Mouse (Mus musculus): ENCODE data around the gene Pla2g7.

Pla2g7 gene

DNA sequence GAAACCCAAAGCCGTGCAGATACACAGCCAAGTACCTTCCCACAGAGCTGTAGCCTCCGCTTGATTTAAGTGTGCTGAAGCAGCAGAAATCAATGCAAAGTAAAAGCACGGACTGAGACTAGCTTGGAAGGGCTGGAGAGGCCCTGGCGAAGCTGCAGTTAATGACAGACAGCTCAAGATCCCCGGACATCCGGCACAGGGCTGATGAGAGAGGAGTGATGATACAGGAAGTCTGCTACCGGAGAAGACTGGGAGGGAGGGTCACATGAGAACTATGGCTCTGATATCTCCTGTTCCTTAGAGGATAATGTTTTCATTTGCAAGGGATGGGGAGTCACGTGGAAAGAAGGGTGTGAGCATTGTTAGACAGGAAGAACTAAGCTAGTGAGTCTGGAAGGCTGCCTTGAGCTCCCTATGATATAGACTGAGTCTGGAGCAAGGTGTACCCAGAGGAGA lies 13.1 kb downstream of the Pla2g7 start:
- peak; percentile 12 for DNase-seq (ENCODE audit: low spot score)

DNA sequence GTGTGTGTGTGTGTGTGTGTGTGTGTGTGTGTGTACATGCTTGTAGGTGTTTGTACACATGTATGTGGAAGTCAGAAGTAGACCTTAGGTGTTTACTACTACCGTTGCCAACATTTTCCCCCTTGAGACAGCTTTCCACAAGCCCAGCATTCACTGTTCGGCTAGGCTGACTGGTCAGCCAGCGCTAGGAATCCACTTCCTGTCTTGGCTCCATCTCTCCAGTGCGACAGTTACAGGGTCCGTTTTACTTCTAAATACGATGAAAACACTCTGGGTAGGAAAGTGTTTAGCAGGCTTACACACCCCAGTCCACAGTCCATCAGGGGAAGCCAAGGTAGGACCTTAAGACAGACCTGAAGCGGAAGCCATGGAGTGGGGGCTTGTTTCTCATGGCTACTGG lies 16.9 kb downstream of the Pla2g7 start:
- no peak for DNase-seq (ENCODE audit: low spot score)

DNA sequence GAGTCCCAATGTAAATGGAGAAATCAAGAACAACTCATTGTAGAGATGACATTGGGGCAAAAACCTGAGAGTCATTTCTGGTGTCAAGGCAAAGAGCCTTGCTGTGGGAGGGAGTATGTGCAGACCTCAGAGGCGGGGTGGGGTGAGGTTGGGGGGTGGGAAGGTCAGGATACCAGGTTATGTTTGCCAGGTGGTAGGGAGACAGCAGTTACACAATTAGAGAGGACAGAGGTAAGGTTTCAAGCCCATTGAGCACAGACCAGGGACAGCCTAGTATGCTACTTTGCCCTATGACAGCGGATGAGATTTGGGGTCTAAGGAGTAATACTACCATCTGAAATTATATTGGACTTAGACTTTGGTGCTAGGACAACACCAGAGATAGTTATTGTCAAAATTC lies 19.4 kb downstream of the Pla2g7 start:
- no peak for DNase-seq (ENCODE audit: low spot score)

DNA sequence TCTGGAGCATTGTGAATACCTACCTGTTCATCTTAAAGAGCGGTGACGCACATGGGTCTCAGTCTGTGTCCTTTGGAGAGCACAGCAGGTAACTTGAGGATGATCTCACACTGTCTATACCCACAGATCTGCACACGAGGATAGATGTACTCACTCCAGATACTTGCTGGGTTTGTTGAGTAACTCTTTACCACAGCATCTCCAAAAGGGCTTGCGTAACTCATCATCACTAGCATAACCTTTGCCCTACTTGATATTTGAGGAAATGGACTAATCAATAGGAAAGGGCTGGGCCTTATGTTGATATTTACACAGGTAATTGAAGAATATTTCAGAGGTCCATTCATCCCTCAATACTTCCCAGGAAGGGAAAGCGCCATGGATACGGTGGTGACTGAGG lies 21.9 kb downstream of the Pla2g7 start:
- no peak for DNase-seq (ENCODE audit: low spot score)

DNA sequence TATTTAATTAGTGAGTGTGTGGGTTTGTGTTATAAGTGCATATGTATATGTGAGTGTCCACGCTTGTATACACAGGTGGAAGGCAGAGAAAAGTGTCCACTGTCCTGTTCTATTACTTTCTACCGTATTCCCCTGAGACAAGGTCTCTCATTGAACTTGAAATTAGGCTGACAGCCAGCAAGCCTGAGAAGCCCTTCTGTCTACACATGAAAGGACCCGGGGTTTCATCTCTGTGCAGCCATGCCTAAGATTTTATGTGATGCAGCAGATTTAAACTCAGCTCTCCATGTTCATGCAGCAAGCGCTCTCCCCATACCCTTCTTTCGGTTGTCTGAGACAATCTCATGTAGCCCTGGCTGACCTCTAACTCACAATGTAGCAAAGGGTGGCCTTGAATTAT lies 22.6 kb downstream of the Pla2g7 start:
- no peak for DNase-seq (ENCODE audit: low spot score)

DNA sequence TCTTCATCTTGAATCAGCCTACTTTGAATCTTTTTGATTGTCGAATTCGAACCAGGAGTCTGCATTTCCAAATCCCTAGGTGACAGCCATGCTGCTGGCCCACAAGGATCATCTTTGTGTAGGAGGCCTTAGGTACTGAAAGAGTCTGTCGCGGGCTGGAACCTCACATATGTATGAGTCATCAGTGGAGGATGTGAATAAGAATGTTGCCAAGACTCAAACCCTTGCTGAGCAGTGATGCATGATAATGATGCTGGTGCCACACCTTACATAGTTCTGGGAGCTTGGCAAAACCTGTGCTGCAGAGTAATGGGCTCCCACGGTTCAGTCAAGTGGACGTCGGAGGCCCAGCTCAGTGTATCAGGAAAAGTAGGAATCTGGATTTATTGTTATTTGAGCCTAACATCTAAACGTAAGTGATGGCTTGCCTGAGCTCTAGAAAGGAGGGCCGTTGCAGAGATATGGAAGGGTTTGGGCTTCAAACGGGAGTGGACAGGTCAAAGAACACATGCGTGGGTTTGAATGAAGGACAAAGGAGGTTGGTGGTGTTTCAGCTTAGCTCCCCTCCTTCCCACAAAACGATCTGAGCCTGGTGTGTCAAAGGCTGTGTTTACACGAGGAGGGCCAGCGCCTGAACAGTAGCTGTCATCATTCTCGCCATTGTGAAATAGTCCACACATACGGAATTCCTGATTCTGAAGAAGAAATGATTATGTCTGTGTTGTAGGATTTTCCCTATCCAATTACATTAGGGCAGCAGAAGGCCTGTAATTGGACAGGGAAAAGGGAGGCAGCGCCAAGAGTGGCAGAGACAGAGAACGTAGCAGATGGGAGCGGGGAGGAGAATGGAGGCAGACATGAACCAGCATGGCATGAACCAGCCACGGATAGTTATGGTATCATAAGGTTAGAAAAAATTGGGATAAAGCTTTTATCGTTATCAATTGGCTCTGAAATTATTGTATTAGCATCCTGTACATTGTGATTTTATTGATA lies 24.7 kb downstream of the Pla2g7 start:
- DNase-seq (ENCODE audit: low spot score), result no peak

DNA sequence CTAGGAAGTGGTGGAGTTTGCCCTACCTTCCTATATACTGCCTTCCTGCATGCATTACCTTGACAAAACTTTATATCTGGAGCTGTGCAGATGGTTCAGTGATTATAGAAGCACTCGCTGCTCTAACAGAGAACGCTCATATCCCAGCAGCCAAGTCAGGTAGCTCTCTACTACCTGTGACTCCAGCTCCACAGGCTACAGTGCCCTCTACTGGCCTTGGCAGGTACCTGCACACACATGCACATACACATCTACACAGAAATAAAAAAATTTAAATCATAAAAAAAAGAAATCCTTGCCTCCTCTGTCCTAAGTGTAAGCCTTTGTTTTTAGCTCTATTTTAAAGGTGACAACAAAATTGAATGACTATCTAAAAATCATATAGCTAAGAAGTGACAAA lies 29.8 kb downstream of the Pla2g7 start:
- no peak for DNase-seq (ENCODE audit: low spot score)

DNA sequence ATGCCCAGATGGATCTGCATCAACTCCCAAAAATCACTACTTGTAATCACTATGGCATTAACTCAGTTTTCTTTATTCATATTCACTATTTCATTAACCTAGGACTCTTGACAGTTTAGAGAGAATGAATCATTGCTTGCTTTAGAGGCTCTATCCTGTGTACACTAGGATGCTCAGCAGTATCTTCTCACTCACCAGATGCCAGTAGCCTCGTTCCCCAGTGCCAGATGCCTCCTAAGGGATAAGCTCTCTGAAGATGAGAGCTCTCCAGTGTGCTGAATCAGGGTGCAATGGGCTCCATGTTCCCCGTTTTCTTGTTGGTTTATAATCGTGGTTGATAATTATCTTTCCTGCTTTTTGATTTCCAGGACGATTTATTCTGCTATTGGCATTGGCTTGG lies 30.8 kb downstream of the Pla2g7 start:
- no peak for DNase-seq (ENCODE audit: low spot score)

DNA sequence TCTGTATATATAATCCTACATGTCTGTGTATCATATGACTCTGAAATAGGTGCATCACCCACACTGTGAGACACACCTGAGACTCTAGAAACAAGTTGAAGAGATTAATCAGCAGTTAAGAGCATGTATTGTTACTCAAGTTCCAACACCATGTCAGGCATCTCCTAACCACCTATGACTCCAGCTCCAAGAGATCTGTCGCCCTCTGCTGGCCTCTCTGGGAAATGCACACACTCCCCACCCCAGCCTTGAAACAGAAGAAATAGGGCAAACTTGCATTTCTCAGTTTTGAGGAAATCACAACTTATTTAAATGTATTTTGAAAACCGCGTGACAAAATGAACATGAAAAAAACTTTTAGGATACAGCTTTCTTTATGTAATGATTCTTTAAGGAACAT lies 38.8 kb downstream of the Pla2g7 start:
- DNase-seq (ENCODE audit: low spot score), result peak; percentile 70

DNA sequence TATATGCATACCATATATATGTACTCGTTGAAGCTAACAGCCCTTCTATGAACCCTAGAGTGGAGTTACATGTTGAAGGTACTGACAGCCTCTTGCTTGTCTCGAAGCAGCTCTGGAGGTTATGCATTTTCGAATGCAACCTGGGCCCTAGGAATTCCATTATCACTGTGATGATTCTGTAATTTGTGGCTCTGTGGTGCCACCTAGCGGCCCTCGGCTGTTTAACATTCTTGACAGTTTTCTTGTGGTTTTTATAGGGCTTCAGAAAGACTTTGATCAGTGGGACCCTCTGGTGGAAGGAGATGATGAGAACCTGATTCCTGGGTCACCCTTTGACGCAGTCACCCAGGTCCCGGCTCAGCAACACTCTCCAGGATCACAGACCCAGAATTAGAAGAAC lies 43.7 kb downstream of the Pla2g7 start:
- peak; percentile 44 for DNase-seq (ENCODE audit: low spot score)

DNA sequence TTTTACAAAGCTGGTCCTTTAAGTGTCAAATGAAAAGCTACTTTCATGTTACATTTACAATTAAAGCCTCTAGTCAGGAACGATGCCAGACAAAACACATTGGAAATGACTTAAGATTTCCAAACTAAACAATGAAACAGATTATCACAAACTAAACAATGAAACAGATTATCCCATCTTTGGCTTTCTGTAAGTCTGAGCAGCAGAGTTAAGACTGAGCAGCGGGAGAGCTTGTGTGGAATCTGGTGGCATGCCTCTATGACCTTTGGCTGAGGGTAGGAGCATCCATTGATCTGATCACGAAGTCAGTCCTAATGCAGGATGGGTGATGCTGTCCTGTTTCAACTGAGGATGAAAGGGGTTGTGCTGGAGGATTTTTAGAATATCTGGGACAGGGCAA lies 44.3 kb downstream of the Pla2g7 start:
- no peak for DNase-seq (ENCODE audit: low spot score)

DNA sequence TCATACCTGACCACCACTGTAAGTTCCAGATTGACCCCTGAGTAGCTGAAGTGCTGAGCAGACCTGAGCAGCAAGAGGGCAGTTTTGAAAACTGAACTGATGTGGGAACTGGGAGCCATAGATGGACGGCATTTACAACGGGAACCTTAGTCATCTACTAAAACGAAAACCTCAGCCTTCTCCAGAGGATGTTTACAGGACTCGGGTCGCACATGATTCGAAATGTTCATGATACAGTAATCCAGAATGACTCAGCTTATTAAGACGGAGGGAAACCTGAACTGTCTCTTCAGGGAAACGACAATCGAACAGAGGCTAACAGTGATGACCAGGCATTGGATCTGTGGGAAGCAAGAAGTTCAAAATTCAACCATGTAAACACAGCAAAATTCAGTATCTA lies 51.3 kb downstream of the Pla2g7 start:
- no peak for DNase-seq (ENCODE audit: low spot score)

DNA sequence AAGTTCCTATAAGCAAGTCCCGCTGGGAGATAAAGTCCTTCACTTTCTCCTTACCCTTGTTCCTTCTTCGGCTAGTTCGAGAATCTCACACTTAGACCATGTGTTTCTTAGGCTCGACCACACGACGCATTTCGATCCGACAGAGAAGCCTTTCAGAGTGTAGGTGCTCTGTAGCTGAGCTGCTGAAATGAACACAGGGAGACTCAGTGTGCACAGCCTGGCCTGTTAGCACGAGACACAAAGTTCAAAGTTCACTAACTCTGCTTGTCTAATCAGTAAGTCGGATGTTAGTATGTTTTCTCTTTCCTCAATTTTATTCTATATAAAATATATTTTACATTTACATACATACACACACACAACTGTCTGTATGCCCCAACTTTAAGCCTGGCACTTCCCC lies 54.2 kb downstream of the Pla2g7 start:
- no peak for DNase-seq (ENCODE audit: low spot score)

DNA sequence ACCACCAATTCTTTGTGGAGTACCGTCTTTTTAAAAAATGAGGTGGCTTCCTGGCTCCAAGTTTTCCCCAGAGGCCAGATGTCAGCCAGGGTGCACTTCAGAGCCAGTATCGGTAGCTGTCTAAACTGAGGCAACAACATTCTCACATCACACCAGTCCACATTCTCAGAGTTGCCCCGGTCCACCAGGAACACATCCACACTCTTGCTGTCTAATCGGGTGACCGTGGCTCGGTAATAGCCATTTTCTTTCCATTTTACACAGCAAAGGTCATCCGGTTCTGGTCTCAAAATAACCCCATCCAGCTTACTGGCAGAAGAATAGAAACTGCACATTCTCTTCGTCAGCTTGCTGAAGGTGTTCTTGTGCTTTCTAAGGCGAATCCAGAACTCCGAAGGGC lies 60.3 kb downstream of the Pla2g7 start:
- DNase-seq (ENCODE audit: low spot score), result no peak

DNA sequence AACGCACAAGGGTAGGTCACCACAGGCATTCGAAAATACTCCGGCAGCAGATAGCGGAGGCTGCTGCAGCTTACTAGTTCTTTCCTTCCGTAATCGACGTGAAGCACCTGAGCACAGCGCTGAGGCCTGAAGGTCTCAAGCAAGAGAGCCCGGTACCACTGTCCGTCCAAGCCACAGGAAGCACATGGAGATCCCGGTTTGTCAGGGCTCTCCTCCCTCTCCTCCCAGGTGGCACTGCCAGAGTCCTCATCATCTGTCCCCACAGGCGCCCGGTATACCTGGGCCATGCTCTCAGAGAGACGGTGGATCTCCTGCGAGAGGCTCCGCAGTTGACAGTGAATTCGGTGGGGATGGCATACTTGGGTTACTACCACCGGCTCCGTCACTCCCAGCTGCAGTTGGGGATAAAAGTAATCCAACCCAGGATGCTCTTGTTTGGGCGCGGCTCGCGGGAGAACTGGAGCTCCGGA lies 61.2 kb downstream of the Pla2g7 start:
- no peak for DNase-seq (ENCODE audit: low spot score)

DNA sequence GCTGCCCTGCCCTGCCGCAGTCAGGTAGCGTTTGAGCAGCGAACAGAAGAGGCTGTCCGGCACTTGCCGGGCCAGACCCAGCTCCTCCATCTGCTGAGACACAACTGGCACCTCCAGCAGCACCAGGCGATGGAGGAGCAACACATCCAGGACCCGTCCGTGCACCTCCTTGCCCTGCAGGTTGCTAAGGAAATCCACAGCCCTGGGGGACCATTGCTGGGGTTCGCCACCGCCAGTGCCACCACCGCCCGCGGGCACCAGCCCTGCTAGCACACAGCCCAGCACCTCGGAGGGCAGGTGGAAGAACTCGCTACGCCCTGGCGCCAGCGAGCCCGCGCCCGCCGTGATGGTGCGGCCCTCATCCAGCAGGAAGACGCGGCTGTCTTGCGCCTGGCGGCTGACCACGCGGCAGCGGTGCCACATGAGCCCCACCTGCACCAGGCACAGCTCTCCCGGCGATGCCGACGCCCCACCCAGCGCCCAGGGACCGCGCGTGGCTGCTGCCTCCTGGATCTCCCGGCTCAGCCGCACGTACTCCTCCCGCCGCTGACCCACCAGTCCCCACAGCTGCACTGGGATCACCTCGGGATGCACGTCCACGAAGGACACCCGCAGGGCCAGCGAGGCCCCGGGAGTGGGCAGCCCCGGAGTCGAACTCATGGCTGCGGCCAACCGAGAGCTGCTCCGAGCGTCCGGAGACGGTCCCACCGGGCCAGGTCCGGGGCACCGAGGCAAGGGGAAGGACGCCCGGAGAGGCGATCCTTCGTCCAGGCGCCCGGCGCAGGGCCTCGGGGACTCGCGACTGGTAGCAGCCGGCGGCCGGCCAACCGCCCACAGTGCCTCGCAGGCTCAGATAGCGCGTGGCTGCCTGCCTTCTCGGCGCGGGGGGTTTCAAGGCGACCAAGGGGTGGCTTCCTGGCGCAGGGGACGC lies 61.9 kb downstream of the Pla2g7 start, which contains the start of gene Tdrd6:
Gene Tdrd6 (minus strand): TSS at position 804 of the 931 bp plus-strand sequence.
- peak; percentile 10 for DNase-seq (ENCODE audit: low spot score)

DNA sequence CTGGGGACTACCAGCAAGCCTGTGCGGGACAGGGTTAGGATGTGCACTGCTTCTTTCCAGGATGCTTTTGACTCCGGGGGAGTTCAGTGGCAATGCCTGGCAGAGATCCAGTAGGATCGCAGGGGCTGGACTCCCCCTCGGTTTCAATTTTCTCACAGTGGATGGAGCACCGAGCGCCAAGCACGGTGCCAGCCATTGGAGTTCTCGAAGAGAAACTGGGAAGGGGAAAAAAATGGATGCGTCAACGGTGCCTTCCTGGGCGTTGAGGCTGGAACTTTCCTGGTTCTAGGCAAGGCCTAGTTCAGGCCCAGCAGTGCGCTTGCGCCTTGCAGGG lies 62.5 kb downstream of the Pla2g7 start:
- peak; percentile 3 for DNase-seq (ENCODE audit: low spot score)

DNA sequence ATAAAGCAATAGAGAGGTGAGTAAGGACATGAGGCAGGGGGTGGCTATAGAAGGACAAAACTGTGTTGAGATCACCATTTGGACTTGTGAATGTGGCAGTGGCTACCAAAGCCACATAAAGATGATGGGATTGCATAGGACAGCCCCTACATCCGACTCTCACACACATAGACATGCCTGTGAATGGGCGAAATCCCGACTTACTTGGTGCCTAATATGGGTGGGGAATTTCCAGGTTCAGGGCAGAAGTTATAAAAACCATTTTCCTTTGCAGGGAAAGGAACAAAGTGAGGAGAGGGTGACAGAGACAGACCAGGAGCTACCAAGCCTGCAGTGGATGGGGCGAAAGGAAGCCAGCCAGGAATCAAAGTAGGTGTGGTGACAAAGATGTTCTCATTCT lies 69.2 kb downstream of the Pla2g7 start:
- no peak for DNase-seq (ENCODE audit: low spot score)

DNA sequence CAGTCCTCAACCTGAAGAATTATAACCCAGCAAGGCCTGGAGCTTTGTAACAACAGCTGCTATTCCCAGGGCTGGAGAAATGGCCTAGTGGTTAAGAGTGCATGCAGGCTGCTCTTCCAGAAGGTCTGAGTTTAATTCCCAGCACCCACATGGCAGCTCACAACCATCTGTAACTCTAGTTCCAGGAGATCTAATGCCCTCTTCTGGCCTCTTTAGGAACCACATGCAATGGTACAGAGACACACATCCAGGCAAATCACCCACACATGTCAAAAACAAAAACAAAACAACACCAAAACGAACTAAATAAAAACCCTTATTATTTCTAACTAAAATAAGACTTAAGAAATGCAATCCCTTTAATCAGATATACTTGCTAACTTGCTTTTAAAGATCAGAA lies 72.9 kb downstream of the Pla2g7 start:
- DNase-seq (ENCODE audit: low spot score), result no peak

DNA sequence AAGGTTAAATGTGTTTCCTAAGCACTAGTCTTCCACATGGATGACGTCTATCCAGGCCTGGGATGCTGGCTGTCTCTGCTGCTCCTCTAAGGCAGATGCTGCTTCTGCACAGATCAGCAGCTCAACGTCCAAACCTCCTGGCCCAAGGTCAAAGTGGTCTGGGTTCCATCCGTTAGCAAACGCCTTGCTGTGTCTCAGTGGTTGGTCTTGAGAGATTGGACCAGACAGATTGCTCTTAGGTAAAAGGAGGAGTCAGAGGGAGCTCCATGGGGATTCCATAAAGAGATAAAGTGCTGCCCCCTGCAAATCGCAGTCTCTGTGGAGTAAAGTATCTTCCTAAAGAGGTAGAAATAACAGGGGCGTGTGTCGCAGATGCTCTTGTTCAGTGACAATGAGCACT lies 75.3 kb downstream of the Pla2g7 start:
- no peak for DNase-seq (ENCODE audit: low spot score)

DNA sequence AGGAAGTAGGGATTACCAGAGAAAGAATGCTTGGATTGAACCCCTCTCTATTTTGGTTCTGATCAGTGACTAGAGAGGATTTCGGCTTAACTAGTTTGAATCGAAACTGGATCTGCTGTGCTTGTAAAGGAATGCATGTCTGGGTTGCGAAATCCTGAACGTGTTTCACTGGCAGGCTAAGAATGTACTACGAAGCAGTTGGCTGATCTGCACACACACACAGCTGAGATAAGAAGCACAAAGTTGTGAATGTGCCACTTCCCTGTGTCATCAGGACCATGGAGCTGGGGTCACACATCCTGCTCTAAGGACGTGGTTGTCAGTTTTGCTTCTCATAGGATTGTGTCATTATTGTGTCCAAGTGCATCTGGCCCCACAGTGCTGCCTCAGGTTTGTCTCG lies 76.5 kb downstream of the Pla2g7 start:
- no peak for DNase-seq (ENCODE audit: low spot score)

DNA sequence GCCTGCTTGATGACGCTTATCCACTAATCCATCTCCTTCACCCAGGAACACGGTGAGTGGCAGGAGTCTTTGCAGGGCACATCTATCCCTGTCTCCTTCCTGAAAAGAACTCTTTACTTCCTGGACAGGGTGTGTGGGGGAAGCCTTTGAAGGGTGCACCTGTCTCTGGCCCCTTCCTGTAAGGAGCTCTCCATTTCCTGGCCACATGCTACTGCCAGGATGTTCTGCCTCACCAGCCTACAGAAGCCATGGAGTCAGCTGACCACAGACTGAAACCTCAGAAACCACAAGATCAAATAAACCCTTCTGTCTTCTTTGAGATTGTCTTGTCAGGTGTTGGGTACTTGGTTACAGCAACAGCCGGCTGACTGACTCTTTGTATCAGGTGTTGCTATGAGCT lies 77.2 kb downstream of the Pla2g7 start:
- DNase-seq (ENCODE audit: low spot score), result no peak

DNA sequence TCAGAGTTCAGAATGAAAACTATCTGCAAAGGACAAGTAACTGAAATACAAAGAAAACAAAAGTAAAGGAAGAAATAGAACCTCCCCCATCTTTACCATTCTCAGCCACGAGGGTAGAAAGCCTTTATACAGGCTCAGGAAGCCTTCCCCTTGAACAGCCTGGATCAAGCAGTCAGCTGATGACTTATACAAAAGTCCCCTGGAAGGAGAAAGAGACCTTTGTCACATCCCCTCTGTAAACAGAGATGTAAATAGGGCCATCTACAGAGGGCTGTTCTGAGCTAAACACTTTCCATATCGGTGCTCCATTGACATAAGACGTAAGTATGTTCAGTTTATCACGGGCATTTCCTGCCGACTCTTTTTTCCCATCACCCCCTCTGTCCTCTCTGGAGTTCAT lies 79.0 kb downstream of the Pla2g7 start:
- no peak for DNase-seq (ENCODE audit: low spot score)
